Mouse (Mus musculus) cortical plate, adult 2 months (tissue): Measurements from ENCODE around the gene Ptprz1. TPM values are rescaled to one million over a fixed set of nuclear protein-coding genes. Genes with fewer than 3 reads are reported as not detected.
"Not testable (repeated sequence)": the region's sequence is repeated elsewhere in the genome, so short reads cannot be mapped to it uniquely, and the experiment has no call there.

Experiments used
- H3K27ac ChIP-seq: fragments of 200-500 bp; 2 replicates; pipeline ENCODE4 v1.5.1; 2012; ENCODE audit warnings: low read length, control low read depth, inconsistent platforms; ENCODE audit not compliant: insufficient read depth
- H3K4me1 ChIP-seq: fragments of 200-500 bp; 2 replicates; pipeline ENCODE4 v1.6.1; 2011; ENCODE audit warnings: low read length; ENCODE audit not compliant: control insufficient read depth, insufficient read depth
- H3K4me3 ChIP-seq: fragments of 200-500 bp; 2 replicates; pipeline ENCODE4 v1.5.1; 2011; ENCODE audit warnings: mild to moderate bottlenecking, low read length, control low read depth; ENCODE audit not compliant: insufficient read depth
- CTCF ChIP-seq: fragments of 200-500 bp; IDR thresholded peaks from 2 replicates; pipeline ENCODE4 v1.5.1; 2011; ENCODE audit warnings: mild to moderate bottlenecking, control low read depth, low read length; ENCODE audit not compliant: insufficient read depth; ENCODE audit errors: extremely low read depth
- POLR2A ChIP-seq: fragments of 200-500 bp; IDR thresholded peaks from 2 replicates; pipeline ENCODE4 v1.6.1; 2011; ENCODE audit warnings: mild to moderate bottlenecking, low read length, control low read depth; ENCODE audit not compliant: insufficient read depth; ENCODE audit errors: extremely low read depth
- polyA plus RNA-seq: library from polyadenylated mRNA; depleted of rRNA; stranded (reverse); fragments of >200 nt; gene quantifications from 2 replicates; pipeline ENCODE4 v1.2.3, GENCODE M21; 2012

The Ptprz1 gene
- polyA plus RNA-seq, 1 experiment, result 99.8 TPM

GRCm38 (mm10) chr6:23084587-23085421 lies 209.5 kb downstream of the Ptprz1 start:
- TF ChIP-seq POLR2A (no peak), CTCF (no peak)
- no peak overlapping the region for H3K4me3 ChIP-seq
- H3K27ac ChIP-seq, result no peak overlapping the region
- H3K4me1 ChIP-seq, result no peaks in the 10 kb centered on the region

GRCm38 (mm10) chr6:23089292-23089691 lies 214.0 kb downstream of the Ptprz1 start:
- not testable (repeated sequence) for H3K4me3 ChIP-seq, H3K4me1 ChIP-seq, H3K27ac ChIP-seq

GRCm38 (mm10) chr6:23090346-23091055 lies 215.2 kb downstream of the Ptprz1 start:
- not testable (repeated sequence) for H3K27ac ChIP-seq, H3K4me1 ChIP-seq, H3K4me3 ChIP-seq
